Mouse (Mus musculus): ENCODE results near the gene Btf3.

The Btf3 gene

DNA sequence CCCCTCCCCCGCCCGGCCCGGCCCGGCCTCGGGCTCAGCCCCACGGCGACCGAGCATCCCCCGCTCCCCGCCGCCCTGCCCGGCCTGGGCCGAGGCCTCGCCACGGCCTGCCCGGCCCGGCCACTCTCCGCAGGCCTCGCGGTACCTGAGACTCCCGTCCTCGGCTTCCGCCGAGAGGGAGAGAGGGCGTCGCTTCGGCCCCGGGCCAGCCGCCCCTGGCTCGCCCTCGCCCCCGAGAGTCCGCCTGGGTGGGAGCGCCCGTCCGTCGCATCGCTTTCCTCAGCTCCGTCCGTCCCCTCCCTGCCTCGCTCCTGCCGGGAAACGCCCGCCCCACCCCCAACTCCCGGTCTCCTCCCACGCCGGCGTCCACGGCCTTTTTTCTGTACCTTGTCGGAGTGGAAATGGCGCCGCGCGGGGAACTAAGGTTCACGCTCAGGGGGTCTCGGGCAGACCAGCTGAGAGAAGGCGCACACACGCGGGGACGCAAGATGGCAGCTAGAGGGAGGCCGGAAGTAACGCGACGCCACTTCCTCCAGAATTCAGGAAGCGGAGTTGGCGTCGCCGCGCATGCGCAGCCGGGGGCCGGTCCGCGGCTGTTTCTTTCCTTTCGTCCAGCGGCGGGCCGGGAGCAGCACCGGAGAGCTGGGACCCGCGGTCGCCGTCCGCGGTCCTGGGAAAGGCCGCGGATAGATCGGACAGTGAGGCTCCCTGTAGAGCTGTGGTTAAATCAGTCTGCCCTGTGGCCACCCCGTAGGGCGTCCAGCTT lies at the start of gene Btf3:
Gene Btf3 (minus strand): TSS at position 527 of the 766 bp plus-strand sequence.
- DNase-seq (ENCODE audit: low read depth), result peak; percentile 67

DNA sequence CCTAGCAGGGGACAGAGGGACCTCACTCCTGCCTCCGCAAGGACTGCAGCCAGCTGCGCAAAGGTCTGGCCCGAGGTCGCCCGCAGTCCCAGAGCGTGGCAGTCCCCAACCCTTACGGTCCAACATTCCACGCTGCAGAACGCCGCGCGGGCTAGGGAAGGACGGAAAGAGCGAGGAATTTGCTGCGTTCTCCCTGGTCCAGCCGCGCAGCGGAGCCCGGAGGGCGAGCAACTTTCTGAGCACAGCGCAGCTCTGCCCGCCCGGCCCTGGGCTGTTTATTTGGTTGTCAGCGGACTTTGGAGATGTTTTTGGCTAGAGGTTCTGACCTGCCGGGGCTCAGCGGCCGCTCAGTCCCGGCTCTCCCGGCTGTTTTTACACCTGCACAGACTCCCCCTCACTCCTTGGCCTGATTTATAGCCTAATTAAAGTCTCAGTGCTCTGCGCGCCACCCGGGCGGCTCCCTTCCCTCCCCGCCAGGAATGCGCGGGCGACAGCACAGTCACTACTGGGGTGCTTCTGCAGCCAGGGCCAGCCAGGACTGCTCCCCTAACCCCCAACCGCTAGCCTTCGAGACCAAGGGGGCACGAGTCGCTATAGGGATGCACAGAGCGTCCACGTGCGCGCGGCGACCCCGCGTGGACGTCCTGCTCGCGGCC lies 49.1 kb upstream of the Btf3 start:
- DNase-seq (ENCODE audit: low read depth), result no peak

- no peak for DNase-seq (ENCODE audit: low read depth)
Measured at GRCm38 (mm10) chr13:98365081-98365480, 48.3 kb upstream of the Btf3 start.

GRCm38 (mm10) chr13:98363046-98363445 lies 46.2 kb upstream of the Btf3 start:
- DNase-seq (ENCODE audit: low read depth), result no peak

DNA sequence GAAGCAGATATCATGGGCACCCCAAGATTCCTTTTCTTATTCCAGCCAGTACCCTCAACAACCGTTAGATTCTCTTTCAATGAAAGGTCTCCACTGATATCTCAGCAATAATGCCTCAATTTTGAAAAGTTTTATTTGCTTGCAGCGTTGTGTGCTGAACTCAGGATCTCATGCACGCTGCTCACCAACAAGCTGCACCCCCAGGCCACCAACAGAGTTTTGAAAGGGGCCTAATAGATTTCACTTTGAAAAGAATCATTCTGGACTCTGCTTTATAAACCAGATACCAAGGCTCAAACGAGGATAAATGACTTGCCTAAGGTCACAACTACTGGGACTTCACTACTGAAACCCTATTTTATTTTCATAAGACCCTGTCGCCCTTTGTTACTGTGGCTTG lies 44.4 kb upstream of the Btf3 start:
- no peak for DNase-seq (ENCODE audit: low read depth)

- no peak for DNase-seq (ENCODE audit: low read depth)
Measured at GRCm38 (mm10) chr13:98360391-98360790, 43.6 kb upstream of the Btf3 start.

DNA sequence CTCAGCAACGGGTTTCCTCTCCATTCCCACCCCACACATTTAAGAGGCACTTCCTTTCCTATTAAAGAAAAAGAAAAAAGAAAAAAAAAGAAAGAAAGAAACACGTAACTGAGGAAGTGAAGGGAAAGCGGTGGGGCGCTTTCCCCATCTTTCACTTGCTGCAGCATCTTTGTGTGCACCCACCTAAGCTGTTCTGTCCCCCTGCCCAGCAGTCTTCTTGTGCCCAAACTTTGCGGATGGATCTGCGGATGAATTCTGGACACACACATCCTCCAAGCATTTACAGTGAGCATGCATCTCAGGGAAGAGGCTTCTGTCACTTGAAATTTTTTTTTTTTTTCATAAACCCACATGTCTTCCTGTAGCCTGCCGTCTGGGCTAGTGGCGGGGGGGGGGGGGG lies 42.5 kb upstream of the Btf3 start:
- no peak for DNase-seq (ENCODE audit: low read depth)

- DNase-seq (ENCODE audit: low read depth), result no peak
Measured at GRCm38 (mm10) chr13:98358424-98359181, 41.8 kb upstream of the Btf3 start.

GRCm38 (mm10) chr13:98357433-98358423 lies 40.9 kb upstream of the Btf3 start:
- DNase-seq (ENCODE audit: low read depth), result no peak

- DNase-seq (ENCODE audit: low read depth), result no peak
Measured at GRCm38 (mm10) chr13:98356973-98357425, 40.2 kb upstream of the Btf3 start.

DNA sequence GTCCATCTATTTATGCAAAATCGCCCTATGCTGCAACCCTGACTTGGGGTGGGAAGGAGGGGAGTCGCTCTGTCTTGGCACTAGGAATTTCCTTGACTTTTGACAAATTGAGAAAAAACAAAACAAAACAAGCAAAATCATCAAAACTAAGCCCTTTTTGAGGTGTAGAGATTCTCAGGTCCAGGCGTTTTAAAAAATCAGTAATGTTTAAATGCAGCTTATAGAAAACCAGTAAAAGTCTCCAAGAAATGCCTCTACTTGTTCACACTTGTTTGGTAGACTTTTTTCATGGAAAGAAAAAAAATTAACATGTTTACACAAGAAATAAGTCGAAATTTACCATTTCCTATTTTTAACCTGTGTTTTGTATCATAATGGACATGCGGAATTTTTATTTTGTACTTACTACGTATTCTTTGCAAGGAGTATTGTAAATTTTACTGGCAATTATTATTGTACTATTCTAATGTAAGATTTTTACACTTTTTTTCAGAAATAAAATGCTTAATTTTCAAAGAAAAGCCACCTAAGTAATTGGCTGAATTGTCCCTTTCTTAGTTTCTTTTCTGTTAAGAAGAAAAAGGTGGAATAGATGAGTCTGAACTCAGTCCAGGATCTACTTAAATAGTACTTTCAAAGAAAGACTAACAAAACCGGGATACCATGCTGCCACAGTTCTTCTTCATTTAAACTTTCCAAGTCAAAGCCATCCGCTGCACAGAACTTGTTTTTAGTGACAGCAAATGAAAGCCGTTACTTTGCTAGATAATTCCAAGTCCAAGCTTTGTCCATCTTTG lies 39.6 kb upstream of the Btf3 start:
- no peak for DNase-seq (ENCODE audit: low read depth)

- no peak for DNase-seq (ENCODE audit: low read depth)
Measured at GRCm38 (mm10) chr13:98355559-98356111, 38.8 kb upstream of the Btf3 start.

- no peak for DNase-seq (ENCODE audit: low read depth)
Measured at GRCm38 (mm10) chr13:98354871-98355558, 38.2 kb upstream of the Btf3 start.

DNA sequence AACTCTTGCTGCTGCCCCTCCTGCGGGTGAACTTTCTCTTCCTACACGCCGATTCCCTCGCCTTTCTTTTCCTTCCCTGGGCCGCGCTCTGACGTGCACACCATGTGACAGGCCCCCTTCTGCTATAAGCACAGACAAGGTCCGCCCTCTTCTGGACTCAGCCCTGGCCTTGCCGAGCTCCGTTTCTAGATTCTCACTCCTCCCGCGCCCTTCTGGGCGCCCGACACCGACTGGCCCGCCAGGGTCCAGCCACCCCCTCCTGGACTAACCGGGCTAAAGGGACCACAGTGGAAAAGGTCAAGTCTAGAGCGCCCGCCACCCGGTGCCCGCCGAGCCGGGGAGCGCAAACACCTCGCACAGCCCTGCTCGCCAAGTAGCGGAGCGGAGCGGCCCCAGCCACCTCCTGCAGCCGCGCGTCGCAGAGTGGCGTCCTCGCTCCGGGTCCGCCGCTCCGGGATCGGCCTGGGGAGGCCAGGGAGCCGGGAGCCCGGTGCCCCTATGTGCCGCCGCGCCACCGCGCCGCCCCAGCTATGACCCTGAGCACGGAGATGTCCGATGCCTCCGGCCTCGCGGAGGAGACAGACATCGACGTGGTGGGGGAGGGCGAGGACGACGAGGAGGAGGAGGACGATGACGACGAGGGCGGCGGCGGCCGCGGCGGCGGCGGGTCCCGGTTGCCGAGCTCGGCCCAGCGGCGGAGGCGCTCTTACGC lies 37.4 kb upstream of the Btf3 start, which contains the start of gene Foxd1:
Gene Foxd1 (plus strand): TSS at position 153 of the 712 bp plus-strand sequence.
- no peak for DNase-seq (ENCODE audit: low read depth)

- DNase-seq (ENCODE audit: low read depth), result no peak
Measured at GRCm38 (mm10) chr13:98353709-98354089, 36.9 kb upstream of the Btf3 start.

GRCm38 (mm10) chr13:98352381-98352975 lies 35.7 kb upstream of the Btf3 start:
- DNase-seq (ENCODE audit: low read depth), result no peak

DNA sequence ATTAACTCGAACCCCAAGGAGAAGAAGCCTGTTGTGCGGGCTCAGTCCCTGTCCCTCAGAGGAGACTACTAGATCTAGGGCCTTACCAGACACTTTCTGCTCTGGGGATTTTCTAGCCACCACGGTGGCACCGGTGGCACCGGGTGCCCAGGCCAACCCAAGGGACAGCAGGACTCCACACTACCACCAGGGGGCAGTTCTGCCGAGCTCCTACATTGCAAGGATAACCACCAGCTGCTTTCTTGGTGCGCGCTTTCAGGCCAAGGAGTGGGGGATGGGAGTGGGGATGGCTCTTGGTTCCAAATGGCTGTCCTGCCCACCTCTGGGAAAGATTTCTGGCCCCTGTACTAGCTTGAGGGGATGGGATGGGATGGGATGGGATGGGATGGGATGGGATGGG lies 34.7 kb upstream of the Btf3 start:
- no peak for DNase-seq (ENCODE audit: low read depth)

DNA sequence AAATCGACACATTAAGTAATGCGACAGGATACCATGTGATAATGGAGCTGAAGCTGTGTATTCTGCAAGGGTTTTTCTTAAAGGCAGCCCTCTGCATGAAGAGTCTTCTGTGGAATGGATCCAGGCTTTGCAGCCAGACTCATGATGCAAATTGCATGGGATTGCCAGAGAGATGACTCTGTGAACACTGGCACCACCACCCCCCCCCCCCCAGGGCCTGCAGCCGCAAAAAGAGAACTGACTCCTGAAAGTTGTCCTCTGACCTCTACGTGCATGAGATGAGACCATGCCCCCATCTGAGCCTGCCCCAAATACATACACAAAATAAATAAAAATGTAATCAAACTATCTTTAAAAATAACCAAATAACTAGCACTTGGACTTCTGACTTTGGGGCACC lies 32.7 kb upstream of the Btf3 start:
- no peak for DNase-seq (ENCODE audit: low read depth)

DNA sequence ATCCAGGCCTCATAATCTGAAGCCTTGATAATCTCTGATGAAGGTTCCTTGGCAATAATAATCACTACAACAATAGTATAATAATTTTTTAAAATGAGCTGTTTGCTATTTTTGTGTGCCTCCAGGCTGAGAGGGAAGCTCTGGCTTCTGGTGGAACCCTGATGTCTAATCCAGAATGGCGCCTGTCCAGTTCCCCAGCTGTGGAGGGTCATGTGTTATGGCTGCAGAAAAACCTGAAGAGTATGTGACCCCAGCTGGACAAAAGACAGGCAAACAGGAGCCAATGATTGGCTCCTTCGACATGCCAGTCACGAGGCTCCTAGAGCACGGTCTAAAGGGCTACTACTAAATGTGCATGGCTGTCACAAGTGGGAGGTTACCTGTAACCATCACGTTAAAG lies 23.7 kb upstream of the Btf3 start:
- no peak for DNase-seq (ENCODE audit: low read depth)

All from fibroblast of lung, adult 2 months (primary cell).